Mouse (Mus musculus) adrenal gland, adult 2 months (tissue): ENCODE results near the gene Gm5141. TPM values are rescaled to one million over a fixed set of nuclear protein-coding genes. Genes with fewer than 3 reads are reported as not detected.
A peak's percentile ranks its signal among the peaks of the same experiment; 100 is the strongest.
"Not testable (repeated sequence)": the region's sequence is repeated elsewhere in the genome, so short reads cannot be mapped to it uniquely, and the experiment has no call there.

Source experiments
- DNase-seq: peaks from one replicate; pipeline ENCODE4 v3.0.0; 2021
- long read RNA-seq: library from polyadenylated mRNA; stranded (forward); transcript quantifications from one replicate; pipeline ENCODE4 v2.0.0, GENCODE M21; 2021
- microRNA-seq, 2 experiments: library from miRNA; unstranded; fragments of <30 nt; microRNA quantifications; one replicate each; pipeline ENCODE4 v1.2.0; 2021
- polyA plus RNA-seq: library from polyadenylated mRNA; depleted of rRNA; stranded (reverse); fragments of >200 nt; gene quantifications from 2 replicates; pipeline ENCODE4 v1.2.3, GENCODE M21; 2012; rRNA removed
- total RNA-seq, 2 experiments: library from RNA; stranded (reverse); gene quantifications; 2 replicates each; pipeline ENCODE4 v1.2.3; 2021

The Gm5141 gene
- total RNA-seq (1 to 10 TPM; 1.1 to 1.4 TPM), polyA plus RNA-seq (0.02 TPM in 1 of 2 replicates, not detected in the other)
- long read RNA-seq, partial matches to known transcripts = 0 of 1 reads
- long read RNA-seq, other reads (novel, unspliced or antisense) = 0 of 1 reads

DNA sequence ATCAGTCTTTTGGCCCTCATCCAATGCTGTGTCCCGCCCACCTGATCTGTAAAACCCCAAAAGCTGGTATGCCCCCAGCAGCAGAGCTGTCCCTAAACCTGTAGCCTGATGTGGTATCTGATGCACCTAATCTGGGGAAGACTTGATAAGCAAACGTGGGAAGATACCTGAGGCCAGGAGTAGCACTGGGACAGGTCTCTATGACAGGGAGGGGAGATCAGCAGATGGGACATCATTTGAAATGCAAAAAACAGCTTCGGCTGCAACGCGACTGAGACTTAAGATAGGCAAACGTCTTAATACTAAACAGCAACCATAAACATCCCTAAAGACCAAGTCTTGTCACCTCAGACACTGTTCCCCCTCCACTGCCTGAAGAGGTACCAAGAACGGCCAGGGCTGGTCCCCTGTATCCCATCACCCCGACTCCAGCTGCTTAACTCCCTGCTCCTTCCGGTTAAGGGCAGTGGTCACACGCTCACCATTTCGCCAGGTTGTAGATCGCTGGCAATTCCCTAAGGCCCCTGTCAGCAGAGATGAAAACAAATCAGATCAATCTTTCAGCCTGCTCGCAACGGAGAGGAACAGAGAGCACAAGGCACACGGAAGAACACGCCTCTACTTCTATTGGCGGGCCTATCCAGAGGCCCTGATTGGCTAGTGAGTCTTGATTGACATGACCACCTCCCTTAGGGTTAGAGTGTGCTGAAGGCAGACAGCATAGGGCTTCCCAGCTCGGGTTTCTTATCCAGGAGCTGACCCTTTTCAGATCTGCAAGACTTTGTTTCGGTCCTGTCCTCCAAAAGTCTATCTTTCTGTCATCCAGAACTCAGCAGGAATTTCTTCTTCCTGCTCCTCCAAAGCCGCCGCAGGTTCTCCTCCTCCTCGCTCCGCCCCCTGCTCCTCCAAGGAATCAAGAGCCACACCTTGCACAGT, at the start of gene Gm5141:
TSS of gene Gm5141 (minus strand) at position 610 of the 936 bp plus-strand sequence.
- peak; percentile 61 for DNase-seq

DNA sequence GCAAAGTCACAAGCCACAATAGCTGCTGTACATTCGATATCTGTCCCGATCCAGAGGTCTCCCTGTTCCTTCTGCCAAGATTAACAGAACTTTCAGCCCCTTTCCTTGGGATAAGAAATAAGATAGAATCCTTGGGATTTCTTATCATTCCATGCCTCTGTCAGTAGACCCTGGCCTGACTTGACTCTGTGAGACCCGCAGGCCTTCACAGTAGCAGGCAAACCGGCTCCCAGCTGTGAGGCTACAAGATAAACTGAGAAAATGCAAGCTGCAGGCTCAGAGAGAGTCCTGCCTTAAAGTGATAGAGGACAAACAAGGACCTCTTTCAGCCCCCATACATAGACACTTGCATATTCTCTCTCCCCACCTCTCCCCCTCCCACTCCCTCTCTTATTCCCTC, 47.7 kb upstream of the Gm5141 start:
- no peak for DNase-seq

- DNase-seq = no peak
Measured at GRCm38 (mm10) chr13:62832239-62832638, 46.6 kb upstream of the Gm5141 start.

- DNase-seq = not testable (repeated sequence)
Measured at GRCm38 (mm10) chr13:62815705-62816104, 30.1 kb upstream of the Gm5141 start.

GRCm38 (mm10) chr13:62812713-62813112, 27.1 kb upstream of the Gm5141 start:
- DNase-seq = no peak

DNA sequence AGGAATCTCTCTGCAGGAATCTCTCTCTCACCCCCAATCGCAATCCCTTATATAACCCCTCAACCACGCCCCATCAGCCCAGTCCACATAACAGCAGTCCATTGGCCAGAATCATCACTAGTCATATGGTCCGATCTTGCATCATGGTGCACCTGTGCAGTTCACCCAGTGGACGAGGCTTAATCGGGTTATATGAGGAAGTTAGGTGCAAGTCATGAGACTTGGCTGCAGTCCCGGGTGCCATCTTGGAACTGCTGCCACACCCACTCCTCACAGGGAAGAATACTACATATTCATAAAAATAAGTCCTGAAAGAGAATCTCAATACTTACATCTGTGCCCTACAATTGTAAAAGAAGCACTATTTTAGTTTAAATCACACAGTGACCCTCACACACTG, 22.4 kb upstream of the Gm5141 start:
- DNase-seq = not testable (repeated sequence)

GRCm38 (mm10) chr13:62786135-62786493, 506 bp upstream of the Gm5141 start:
- not testable (repeated sequence) for DNase-seq

DNA sequence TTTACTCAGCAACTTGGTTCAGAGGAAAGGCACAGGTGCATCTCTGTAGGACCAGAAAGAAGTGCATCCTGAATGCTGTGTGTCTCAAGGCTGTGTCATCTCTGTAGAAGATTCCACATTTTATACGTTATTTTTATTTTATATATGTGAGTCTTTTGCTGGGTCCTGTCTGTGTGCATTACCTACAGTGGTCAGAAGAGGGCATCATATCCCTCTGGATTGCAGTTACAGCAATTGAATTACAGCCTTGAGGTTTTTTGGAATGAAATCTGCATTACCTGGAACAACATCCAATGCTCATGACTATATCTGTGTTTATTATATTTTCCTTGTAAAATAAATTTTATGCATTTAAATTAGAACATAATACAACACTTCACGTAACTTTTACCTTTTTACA, 21.8 kb downstream of the Gm5141 start:
- DNase-seq = peak; percentile 6

DNA sequence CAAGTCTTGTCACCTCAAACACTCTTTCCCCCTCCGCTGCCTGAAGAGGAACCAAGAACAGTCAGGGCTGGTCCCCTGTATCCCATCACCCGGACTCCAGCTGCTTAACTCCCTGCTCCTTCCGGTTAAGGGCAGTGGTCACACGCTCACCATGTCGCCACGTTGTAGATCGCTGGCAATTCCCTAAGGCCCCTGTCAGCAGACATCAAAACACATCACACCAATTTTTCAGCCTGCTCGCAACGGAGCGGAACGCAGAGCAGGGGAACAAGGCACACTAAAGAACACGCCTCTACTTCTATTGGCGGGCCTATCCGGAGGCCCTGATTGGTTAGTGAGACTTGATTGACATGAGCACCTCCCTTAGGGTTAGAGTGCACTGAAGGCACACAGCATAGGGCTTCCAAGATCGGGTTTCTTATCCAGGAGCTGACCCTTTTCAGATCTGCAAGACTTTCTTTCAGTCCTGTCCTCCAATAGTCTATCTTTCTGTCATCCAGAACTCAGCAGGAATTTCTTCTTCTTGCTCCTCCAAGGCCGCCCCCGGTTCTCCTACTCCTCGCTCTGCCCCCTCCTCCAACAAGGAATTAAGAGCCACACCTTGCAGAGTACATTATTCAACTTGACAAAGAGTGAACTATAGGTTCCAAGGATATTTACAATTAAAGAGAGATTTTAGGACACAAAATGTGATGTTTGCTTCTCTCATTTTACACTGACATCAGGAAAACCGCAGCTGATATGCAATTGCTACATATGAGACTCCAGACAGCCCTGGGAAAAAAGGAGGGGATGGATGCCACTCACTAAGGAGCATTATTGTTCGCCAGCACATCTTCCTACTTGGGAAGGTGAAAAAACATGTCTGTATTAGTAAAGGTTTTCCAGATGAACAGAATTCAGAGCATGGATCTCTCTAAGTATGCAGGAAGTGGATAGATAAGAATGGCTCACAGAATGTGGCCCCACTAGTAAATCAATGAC, 24.9 kb downstream of the Gm5141 start, which contains the start of gene Platr25:
TSS of gene Platr25 (minus strand) at position 278 of the 984 bp plus-strand sequence.
- peak; percentile 76 for DNase-seq

- DNase-seq = no peak
Measured at GRCm38 (mm10) chr13:62733322-62733721, 52.3 kb downstream of the Gm5141 start.

Small RNAs within 50 kb of the gene (microRNA-seq; reads per million reads assigned to microRNA genes)
- gene Gm24588 = 0 reads per million in 2 experiments
- 0 to 0.41 reads per million in 2 experiments for gene Mir713

Other genes starting within 250 kb of the Gm5141 start
- gene Zfp935, start 227.3 kb downstream of the Gm5141 start, total RNA-seq = not detected
- gene Zfp935, start 227.3 kb downstream of the Gm5141 start, polyA plus RNA-seq = not detected in 2 replicates
- 1 to 10 TPM; 4.4 to 4.7 TPM for gene Zfp934, start 214.6 kb downstream of the Gm5141 start, total RNA-seq
- gene Zfp934, start 214.6 kb downstream of the Gm5141 start, polyA plus RNA-seq = 0.07 and 0.28 TPM in 2 replicates
- 1 to 10 TPM in 1 of 2 experiments, under 1 TPM in 1; 0.92 to 1.0 TPM for gene 6720489N17Rik, start 161.6 kb downstream of the Gm5141 start, total RNA-seq
- gene 6720489N17Rik, start 161.6 kb downstream of the Gm5141 start, polyA plus RNA-seq = 0.94 TPM in 1 of 2 replicates, not detected in the other
- gene Platr25, start 25.1 kb downstream of the Gm5141 start, total RNA-seq = 1 to 10 TPM; 3.1 to 5.4 TPM
- 0.12 and 0.24 TPM in 2 replicates for gene Platr25, start 25.1 kb downstream of the Gm5141 start, polyA plus RNA-seq
- 1 to 10 TPM; 2.5 to 2.8 TPM for gene Fbp2, start 72.6 kb upstream of the Gm5141 start, total RNA-seq
- gene Fbp2, start 72.6 kb upstream of the Gm5141 start, polyA plus RNA-seq = 0.28 and 0.49 TPM in 2 replicates
- 1 to 10 TPM in 1 of 2 experiments, under 1 TPM in 1; 0.83 to 3.8 TPM for gene Fbp1, start 102.5 kb upstream of the Gm5141 start, total RNA-seq
- gene Fbp1, start 102.5 kb upstream of the Gm5141 start, polyA plus RNA-seq = 0.27 and 0.86 TPM in 2 replicates
- 10 to 100 TPM; 62.1 to 99.2 TPM for gene 2010111I01Rik, start 179.1 kb upstream of the Gm5141 start, total RNA-seq
- gene 2010111I01Rik, start 179.1 kb upstream of the Gm5141 start, polyA plus RNA-seq = 39.4 and 39.9 TPM in 2 replicates